Mouse (Mus musculus) hindbrain, embryonic 14.5 days (tissue): ENCODE data around the gene Rcor3. TPM values are rescaled to one million over a fixed set of nuclear protein-coding genes. Genes with fewer than 3 reads are reported as not detected.

Experiments used
- ATAC-seq: fragments of 200-750 bp; cut with Nextera tagmentation; 2 replicates; pipeline ENCODE4 v1.8.0; 2017; ENCODE audit warnings: moderate number of reproducible peaks, mild to moderate bottlenecking, moderate TSS enrichment, moderate library complexity; ENCODE audit not compliant: low FRiP score
- DNase-seq: peaks from one replicate; pipeline ENCODE4 v3.0.0-alpha.2; 2015; ENCODE audit warnings: low spot score
- H3K27ac ChIP-seq: fragments of 300-500 bp; sonication (generic); 2 replicates; pipeline ENCODE4 v1.5.1; 2014; ENCODE audit warnings: mild to moderate bottlenecking, moderate library complexity
- H3K27me3 ChIP-seq: fragments of 300-500 bp; sonication (generic); 2 replicates; pipeline ENCODE4 v1.6.1; 2014; ENCODE audit warnings: mild to moderate bottlenecking, low read length, mixed read lengths; ENCODE audit not compliant: control insufficient read depth, insufficient read depth
- H3K36me3 ChIP-seq: fragments of 300-500 bp; sonication (generic); replicated peaks from 2 replicates; pipeline ENCODE4 v1.6.1; 2014; ENCODE audit not compliant: control insufficient read depth, insufficient read depth
- H3K4me1 ChIP-seq: fragments of 300-500 bp; sonication (generic); replicated peaks from 2 replicates; pipeline ENCODE4 v1.6.1; 2014; ENCODE audit warnings: antibody characterized with exemption, low read length, mixed read lengths; ENCODE audit not compliant: control insufficient read depth, insufficient read depth
- H3K4me2 ChIP-seq: fragments of 300-500 bp; sonication (generic); replicated peaks from 2 replicates; pipeline ENCODE4 v1.6.1; 2014; ENCODE audit warnings: mild to moderate bottlenecking, moderate library complexity
- H3K4me3 ChIP-seq: fragments of 300-500 bp; sonication (generic); replicated peaks from 2 replicates; pipeline ENCODE4 v1.5.1; 2014; ENCODE audit warnings: mild to moderate bottlenecking, low read length
- H3K9ac ChIP-seq: fragments of 300-500 bp; sonication (generic); 2 replicates; pipeline ENCODE4 v1.6.1; 2014
- H3K9me3 ChIP-seq: fragments of 300-500 bp; sonication (generic); 2 replicates; pipeline ENCODE4 v1.6.1; 2016; ENCODE audit warnings: low read length; ENCODE audit not compliant: control insufficient read depth
- WGBS: fragments of 180-500 bp; shearing (Covaris S2); extraction: QIAGEN DNeasy Blood & Tissue Kit; methylation state at CpG from one replicate; pipeline ENCODE4 v1.1.7; 2014; 5-methylcytosine and 5-hydroxymethylcytosine counted together
- polyA plus RNA-seq: library from polyadenylated mRNA; unstranded; fragments of >200 nt; fragmentation: Nextera tagmentation; extraction: Ambion mirVana; gene quantifications from 2 replicates; pipeline ENCODE4 v1.2.1, GENCODE M21; 2014

Gene Rcor3
- polyA plus RNA-seq, 1 experiment from 2014 or later: 36.9 TPM

GRCm38 (mm10) chr1:192089208-192090166 is 48.4 kb downstream of the Rcor3 start:
- ATAC-seq (no peak), DNase-seq (no peak)
- 61% methylated on average over 9 of the region's 9 CpGs for WGBS

GRCm38 (mm10) chr1:192088011-192088410 is 49.9 kb downstream of the Rcor3 start:
- no peaks in the 10 kb centered on the region for H3K9me3 ChIP-seq
- H3K4me1 ChIP-seq: no peaks in the 10 kb centered on the region
- no peak overlapping the region for H3K4me3 ChIP-seq
- 72% methylated on average over 4 of the region's 4 CpGs for WGBS
- H3K36me3 ChIP-seq: no peaks in the 10 kb centered on the region
- DNase-seq: no peak
- peaks cover 18% of the 10 kb centered on the region for H3K27me3 ChIP-seq
- no peak overlapping the region for H3K4me2 ChIP-seq
- H3K9ac ChIP-seq: no peak overlapping the region
- no peak for ATAC-seq
- H3K27ac ChIP-seq: no peak overlapping the region

More at GRCm38 (mm10) chr1:192089208-192090166, 48.4 kb downstream of the Rcor3 start:
- Histone ChIP-seq H3K36me3 (no peaks in the 10 kb centered on the region), H3K4me1 (no peaks in the 10 kb centered on the region), H3K27me3 (peaks cover 18% of the 10 kb centered on the region), H3K4me2 (no peak overlapping the region), H3K4me3 (no peak overlapping the region), H3K9me3 (no peaks in the 10 kb centered on the region), H3K27ac (no peak overlapping the region), H3K9ac (no peak overlapping the region)

DNA sequence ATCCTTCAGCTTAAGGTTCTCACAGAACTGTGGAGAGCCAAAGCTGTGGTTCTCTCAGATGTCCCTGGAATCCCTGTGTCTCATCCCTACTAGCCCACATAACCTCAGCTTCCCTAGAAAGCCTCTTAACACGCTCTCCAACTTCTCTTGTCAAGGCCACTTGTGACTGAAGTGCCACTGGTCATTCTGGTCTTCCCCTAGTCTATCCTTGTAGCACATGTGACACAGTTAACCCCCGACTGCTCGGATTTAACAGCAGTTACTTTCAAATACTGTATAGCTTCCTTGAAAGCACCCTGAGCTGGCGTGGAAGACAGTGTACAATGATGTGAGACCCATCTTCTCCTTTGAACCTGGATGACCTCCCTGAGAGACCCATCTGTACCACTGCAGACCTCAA is 50.8 kb downstream of the Rcor3 start:
- no peak overlapping the region for H3K4me3 ChIP-seq
- no peak overlapping the region for H3K27ac ChIP-seq
- H3K27me3 ChIP-seq: peaks cover 18% of the 10 kb centered on the region
- no peak overlapping the region for H3K4me2 ChIP-seq
- ATAC-seq (no peak), DNase-seq (no peak)
- H3K36me3 ChIP-seq: no peaks in the 10 kb centered on the region
- H3K4me1 ChIP-seq: no peaks in the 10 kb centered on the region
- no peak overlapping the region for H3K9ac ChIP-seq
- H3K9me3 ChIP-seq: no peaks in the 10 kb centered on the region
- 83% methylated on average over 4 of the region's 4 CpGs for WGBS

DNA sequence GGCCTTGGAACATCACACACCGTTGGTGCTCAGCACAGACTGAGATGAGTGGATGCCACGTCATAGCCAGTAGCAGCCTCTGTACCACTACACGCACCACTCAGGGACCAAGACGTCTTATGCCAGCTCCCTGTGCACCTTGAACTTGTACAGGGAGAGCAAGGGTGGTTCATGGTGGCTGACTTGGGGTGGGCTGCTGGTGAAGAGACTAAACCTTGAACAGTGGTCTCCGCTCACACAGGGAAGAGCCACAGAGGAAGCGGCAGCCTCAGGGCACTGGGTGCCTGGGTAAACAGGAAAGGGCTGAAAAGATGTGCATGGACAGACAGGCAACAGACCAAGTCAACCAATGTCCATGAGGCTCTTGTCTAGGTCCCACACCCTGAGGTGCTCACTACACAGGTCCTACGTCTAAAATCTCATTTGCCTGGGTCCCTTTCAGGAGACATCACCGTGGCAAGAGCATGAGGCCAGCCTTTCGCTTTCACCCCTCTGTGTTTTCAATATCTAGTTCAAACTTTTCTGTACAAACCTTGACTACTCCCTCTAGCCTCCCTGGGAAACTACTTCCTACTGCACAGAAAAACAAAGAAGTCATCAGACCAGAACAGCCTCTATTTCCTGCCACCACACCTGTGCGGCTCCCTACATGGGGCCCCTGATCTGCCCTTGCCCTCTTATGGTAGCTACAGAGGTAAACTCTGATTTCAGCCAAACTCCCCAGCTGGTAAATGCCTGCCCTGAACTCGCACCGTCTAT is 51.4 kb downstream of the Rcor3 start:
- Histone ChIP-seq H3K27me3 (peaks cover 18% of the 10 kb centered on the region), H3K4me2 (no peak overlapping the region), H3K27ac (no peak overlapping the region), H3K4me3 (no peak overlapping the region), H3K9ac (no peak overlapping the region), H3K9me3 (no peaks in the 10 kb centered on the region), H3K4me1 (no peaks in the 10 kb centered on the region), H3K36me3 (no peaks in the 10 kb centered on the region)
- ATAC-seq (no peak), DNase-seq (no peak)
- 91% methylated on average over 12 of the region's 12 CpGs for WGBS

- ATAC-seq (no peak), DNase-seq (no peak)
- H3K36me3 ChIP-seq: no peaks in the 10 kb centered on the region
- H3K4me2 ChIP-seq: no peak overlapping the region
- H3K4me1 ChIP-seq: no peaks in the 10 kb centered on the region
- H3K9me3 ChIP-seq: no peaks in the 10 kb centered on the region
- H3K9ac ChIP-seq: no peak overlapping the region
- 96% methylated on average over 10 of the region's 10 CpGs for WGBS
- H3K4me3 ChIP-seq: no peak overlapping the region
- H3K27ac ChIP-seq: no peak overlapping the region
- peaks cover 6% of the 10 kb centered on the region; the same call in 1 of the 2 replicates for H3K27me3 ChIP-seq
Observed at GRCm38 (mm10) chr1:192085218-192085617, 52.6 kb downstream of the Rcor3 start.

DNA sequence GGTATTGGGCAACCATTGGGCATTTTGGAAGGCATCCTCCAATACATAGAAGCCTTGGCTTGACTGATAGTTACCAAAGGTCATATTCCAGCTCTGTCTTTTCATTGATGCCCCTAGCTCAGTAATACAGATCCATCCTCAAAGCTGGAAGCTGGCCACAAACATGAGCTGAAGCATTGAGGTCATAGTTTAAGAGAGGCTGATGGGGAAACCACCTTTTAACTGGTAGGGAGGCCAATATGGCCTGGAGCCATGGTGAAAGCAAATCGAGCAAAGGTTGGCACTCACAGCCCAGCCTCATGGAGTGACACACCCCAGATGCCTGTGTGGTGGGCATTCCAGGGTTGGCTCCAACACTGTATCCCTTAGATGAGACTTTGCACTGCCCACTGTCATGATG is 55.2 kb downstream of the Rcor3 start:
- H3K27ac ChIP-seq: no peak overlapping the region

DNA sequence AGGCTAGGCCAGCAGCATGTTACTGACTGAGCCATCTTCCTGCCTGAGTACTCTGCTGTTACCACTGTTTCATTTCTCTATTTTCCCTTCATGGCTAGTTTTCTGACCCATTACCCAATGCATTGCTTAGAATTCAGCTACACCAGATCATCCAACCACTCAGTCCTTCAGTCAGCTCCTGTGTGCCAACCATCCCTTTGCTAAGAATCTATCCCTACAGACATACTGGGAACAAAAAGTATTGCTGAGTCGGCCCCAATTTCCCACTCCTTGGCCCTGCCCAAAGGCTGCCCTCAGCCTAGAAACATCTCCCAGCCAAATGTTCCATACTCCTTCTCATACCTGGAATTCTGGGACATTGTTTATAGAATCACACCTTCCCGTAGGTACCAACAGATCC is 56.7 kb downstream of the Rcor3 start:
- DNase-seq (no peak), ATAC-seq (no peak)
- no peaks in the 10 kb centered on the region for H3K36me3 ChIP-seq
- no peaks in the 10 kb centered on the region for H3K9me3 ChIP-seq
- 92% methylated on average over 2 of the region's 2 CpGs for WGBS
- no peak overlapping the region for H3K9ac ChIP-seq
- H3K4me1 ChIP-seq: no peaks in the 10 kb centered on the region
- H3K27ac ChIP-seq: no peak overlapping the region
- H3K4me3 ChIP-seq: no peak overlapping the region
- H3K4me2 ChIP-seq: no peak overlapping the region
- H3K27me3 ChIP-seq: no peaks in the 10 kb centered on the region

More for the DNA sequence above, 55.2 kb downstream of the Rcor3 start:
- WGBS: 88% methylated on average over 1 of the region's 1 CpGs
- H3K4me1 ChIP-seq: no peaks in the 10 kb centered on the region
- H3K9me3 ChIP-seq: no peaks in the 10 kb centered on the region
- H3K4me3 ChIP-seq: no peak overlapping the region
- H3K27me3 ChIP-seq: no peaks in the 10 kb centered on the region
- no peak overlapping the region for H3K4me2 ChIP-seq
- ATAC-seq (no peak), DNase-seq (no peak)
- H3K9ac ChIP-seq: no peak overlapping the region
- H3K36me3 ChIP-seq: no peaks in the 10 kb centered on the region

DNA sequence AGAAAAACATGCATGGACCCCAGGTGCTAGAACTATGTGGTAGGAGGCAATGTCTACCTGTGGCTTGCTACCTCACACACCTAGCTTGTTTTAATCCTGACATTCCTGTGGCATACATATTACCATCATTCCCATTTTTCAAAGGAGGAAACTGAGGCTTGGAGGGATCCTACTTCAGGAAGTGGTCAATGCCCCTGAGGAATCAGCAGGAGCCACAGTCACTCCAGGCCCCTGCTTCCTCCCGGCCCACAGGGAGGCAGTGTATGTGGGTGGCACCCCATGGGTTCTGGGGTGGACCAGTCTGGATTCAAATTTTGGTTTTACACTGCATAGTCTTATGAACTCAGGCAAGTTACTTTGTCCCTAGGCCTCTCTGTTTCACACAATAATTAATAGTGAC is 58.7 kb downstream of the Rcor3 start:
- no peak overlapping the region for H3K9ac ChIP-seq
- ATAC-seq (no peak), DNase-seq (no peak)
- no peak overlapping the region for H3K27ac ChIP-seq
- H3K4me2 ChIP-seq: no peak overlapping the region
- H3K9me3 ChIP-seq: no peaks in the 10 kb centered on the region
- H3K4me1 ChIP-seq: no peaks in the 10 kb centered on the region
- no peak overlapping the region for H3K4me3 ChIP-seq
- WGBS: 73% methylated on average over 1 of the region's 1 CpGs
- H3K36me3 ChIP-seq: no peaks in the 10 kb centered on the region
- H3K27me3 ChIP-seq: no peaks in the 10 kb centered on the region

DNA sequence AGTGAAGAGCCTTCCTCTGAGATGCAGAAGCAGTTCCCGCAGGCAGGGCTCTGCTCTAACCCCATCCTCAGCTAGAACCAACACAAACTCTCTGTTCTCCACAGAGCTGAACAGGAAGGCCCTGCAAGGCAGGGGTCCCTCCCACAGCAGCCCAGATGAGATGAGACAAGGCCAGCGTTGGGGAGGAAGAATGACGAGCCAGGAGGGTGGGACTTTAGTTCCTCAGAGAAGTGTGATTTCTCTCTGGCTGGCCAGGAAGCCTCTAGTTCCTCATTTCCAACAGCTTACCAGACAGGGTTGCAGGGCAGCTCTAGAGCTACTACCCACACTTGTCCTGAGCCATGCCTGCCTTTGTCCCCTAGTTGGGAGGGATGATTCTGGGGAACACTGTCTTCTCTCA is 59.5 kb downstream of the Rcor3 start:
- no peaks in the 10 kb centered on the region for H3K27me3 ChIP-seq
- H3K4me2 ChIP-seq: no peak overlapping the region
- H3K4me3 ChIP-seq: no peak overlapping the region
- DNase-seq: no peak
- H3K4me1 ChIP-seq: no peaks in the 10 kb centered on the region
- no peaks in the 10 kb centered on the region for H3K36me3 ChIP-seq
- ATAC-seq: no peak
- 58% methylated on average over 3 of the region's 3 CpGs for WGBS
- no peak overlapping the region for H3K27ac ChIP-seq
- H3K9ac ChIP-seq: no peak overlapping the region
- H3K9me3 ChIP-seq: no peaks in the 10 kb centered on the region
